Mouse (Mus musculus): ENCODE measurements around the gene Dact3.

Gene Dact3

GRCm38 (mm10) chr7:16875310-16875325 lies at the start of gene Dact3:
TSS of gene Dact3 (plus strand) at chr7:16875317.
- no peak for DNase-seq (ENCODE audit: low spot score)

- DNase-seq (ENCODE audit: low spot score), result no peak
Observed at GRCm38 (mm10) chr7:16825785-16826184, 49.3 kb upstream of the Dact3 start.

- no peak for DNase-seq (ENCODE audit: low spot score)
Observed at GRCm38 (mm10) chr7:16826571-16826970, 48.5 kb upstream of the Dact3 start.

GRCm38 (mm10) chr7:16827274-16827673 lies 47.8 kb upstream of the Dact3 start:
- no peak for DNase-seq (ENCODE audit: low spot score)

GRCm38 (mm10) chr7:16830449-16830848 lies 44.7 kb upstream of the Dact3 start:
- no peak for DNase-seq (ENCODE audit: low spot score)

GRCm38 (mm10) chr7:16837916-16838803 lies 37.0 kb upstream of the Dact3 start:
- DNase-seq (ENCODE audit: low spot score), result no peak

GRCm38 (mm10) chr7:16838804-16839426 lies 36.2 kb upstream of the Dact3 start:
- DNase-seq (ENCODE audit: low spot score), result no peak

- no peak for DNase-seq (ENCODE audit: low spot score)
Observed at GRCm38 (mm10) chr7:16839427-16840108, 35.5 kb upstream of the Dact3 start.

- no peak for DNase-seq (ENCODE audit: low spot score)
Observed at GRCm38 (mm10) chr7:16840109-16840491, 35.0 kb upstream of the Dact3 start.

- DNase-seq (ENCODE audit: low spot score), result no peak
Observed at GRCm38 (mm10) chr7:16841078-16841477, 34.0 kb upstream of the Dact3 start.

GRCm38 (mm10) chr7:16841561-16842560 lies 33.3 kb upstream of the Dact3 start:
- peak; percentile 23 for DNase-seq (ENCODE audit: low spot score)

- peak; percentile 37 for DNase-seq (ENCODE audit: low spot score)
Observed at GRCm38 (mm10) chr7:16842645-16843063, 32.5 kb upstream of the Dact3 start, which contains the start of gene Prkd2. TSS of gene Prkd2 (plus strand) at chr7:16842902.

GRCm38 (mm10) chr7:16843441-16844171 lies 31.5 kb upstream of the Dact3 start:
- no peak for DNase-seq (ENCODE audit: low spot score)

- no peak for DNase-seq (ENCODE audit: low spot score)
Observed at GRCm38 (mm10) chr7:16844696-16845071, 30.4 kb upstream of the Dact3 start.

GRCm38 (mm10) chr7:16845072-16845819 lies 29.9 kb upstream of the Dact3 start:
- no peak for DNase-seq (ENCODE audit: low spot score)

- no peak for DNase-seq (ENCODE audit: low spot score)
Observed at GRCm38 (mm10) chr7:16845820-16846167, 29.3 kb upstream of the Dact3 start.

GRCm38 (mm10) chr7:16846775-16847174 lies 28.3 kb upstream of the Dact3 start:
- no peak for DNase-seq (ENCODE audit: low spot score)

GRCm38 (mm10) chr7:16847507-16847906 lies 27.6 kb upstream of the Dact3 start:
- DNase-seq (ENCODE audit: low spot score), result no peak

GRCm38 (mm10) chr7:16848579-16848978 lies 26.5 kb upstream of the Dact3 start:
- no peak for DNase-seq (ENCODE audit: low spot score)

GRCm38 (mm10) chr7:16851636-16852035 lies 23.5 kb upstream of the Dact3 start:
- peak; percentile 68 for DNase-seq (ENCODE audit: low spot score)

- no peak for DNase-seq (ENCODE audit: low spot score)
Observed at GRCm38 (mm10) chr7:16853302-16853831, 21.8 kb upstream of the Dact3 start.

Data from adipocyte (in vitro differentiated cells).